Mouse (Mus musculus): ENCODE results near the gene Cga.

GRCm38 (mm10) chr4:34883366-34884029, 10.1 kb upstream of the Cga start:
- TF ChIP-seq GATA1 (IDR thresholded peaks at IDR 0.05; ENCODE audit: borderline replicate concordance, low read length) (no peak), FLI1 (IDR thresholded peaks at IDR 0.05; ENCODE audit: low read length) (no peak)
